Mouse (Mus musculus) heart, postnatal 36 days (tissue): ENCODE results near the gene Mcrs1. TPM values are rescaled to one million over a fixed set of nuclear protein-coding genes. Genes with fewer than 3 reads are reported as not detected.
"Not testable (repeated sequence)": the region's sequence is repeated elsewhere in the genome, so short reads cannot be mapped to it uniquely, and the experiment has no call there.

Experiments
- DNase-seq, 2 experiments: peaks; one replicate each; pipeline ENCODE4 v3.0.0; 2021 to 2022
- intact Hi-C: fragments of 180-260 bp; cut with DNase I; formaldehyde crosslinking; loops from one replicate; pipeline ENCODE4 v1.15.1; 2025
- total RNA-seq, 2 experiments: library from RNA; stranded (reverse); gene quantifications; 2 replicates each; pipeline ENCODE4 v1.2.3; 2021

Mcrs1 gene
- total RNA-seq, 2 experiments from 2014 or later, result 46.6 to 49.5 TPM

GRCm38 (mm10) chr15:99252381-99253174 is 817 bp upstream of the Mcrs1 start:
- DNase-seq, result no peak
- intact Hi-C loops, result no loop called here

- DNase-seq, result peak in 1 of 2 experiments; percentile 39
- intact Hi-C loops, result not testable (repeated sequence)
Observed at GRCm38 (mm10) chr15:99251111-99251510, 650 bp downstream of the Mcrs1 start.

DNA sequence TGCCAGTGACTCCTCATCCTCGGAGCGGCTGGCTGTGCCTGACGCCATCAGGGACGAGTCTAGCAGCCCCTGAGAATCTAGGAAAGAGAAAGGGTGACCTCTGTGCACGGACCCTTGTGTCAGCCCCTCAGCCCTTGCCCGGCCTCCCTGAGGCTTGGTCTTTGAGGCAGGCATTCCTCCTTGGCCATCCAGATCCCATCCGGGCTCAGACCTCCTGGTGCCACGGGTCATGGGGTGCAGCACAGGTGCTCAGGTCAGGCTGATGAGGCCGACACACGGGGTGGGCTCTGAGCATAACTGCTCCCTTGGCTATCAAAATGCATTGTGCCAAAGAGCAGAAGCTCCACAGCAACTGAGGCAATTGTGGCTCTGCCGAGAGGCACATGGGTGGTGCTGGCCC is 1.8 kb downstream of the Mcrs1 start:
- no peak for DNase-seq
- intact Hi-C loops, result no loop called here

GRCm38 (mm10) chr15:99248972-99249371 is 2.8 kb downstream of the Mcrs1 start:
- peak in 1 of 2 experiments; percentile 52 for DNase-seq
- intact Hi-C loops, result no loop called here

DNA sequence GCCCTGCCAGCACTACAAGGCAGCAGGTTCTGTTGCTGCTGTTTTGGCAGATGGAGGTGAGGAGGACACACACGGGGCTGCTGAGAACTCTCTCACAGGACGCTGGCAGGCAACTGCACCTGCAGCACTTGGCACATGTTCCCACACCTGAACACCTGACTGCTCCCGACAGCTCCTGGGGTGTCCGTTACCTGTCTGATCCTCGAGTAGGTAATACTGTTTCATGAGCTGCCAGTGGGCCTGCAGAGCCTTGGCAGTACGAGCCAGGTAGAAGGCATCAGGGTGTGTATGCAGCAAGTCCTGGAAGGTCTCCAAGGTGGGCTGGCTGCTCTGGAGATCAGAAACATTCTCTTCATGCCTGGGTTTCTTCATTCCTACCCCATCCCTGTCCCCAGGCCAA is 5.0 kb downstream of the Mcrs1 start:
- intact Hi-C loops, DNase-seq: not testable (repeated sequence)

GRCm38 (mm10) chr15:99242045-99242444 is 9.7 kb downstream of the Mcrs1 start:
- no peak for DNase-seq
- intact Hi-C loops, result no loop called here

- no peak for DNase-seq
- intact Hi-C loops, result loop anchor here (2.0 kb wide), 1 partner anchor 24 kb away; no protein-coding TSS in a partner anchor
Observed at GRCm38 (mm10) chr15:99241249-99241648, 10.5 kb downstream of the Mcrs1 start.

DNA sequence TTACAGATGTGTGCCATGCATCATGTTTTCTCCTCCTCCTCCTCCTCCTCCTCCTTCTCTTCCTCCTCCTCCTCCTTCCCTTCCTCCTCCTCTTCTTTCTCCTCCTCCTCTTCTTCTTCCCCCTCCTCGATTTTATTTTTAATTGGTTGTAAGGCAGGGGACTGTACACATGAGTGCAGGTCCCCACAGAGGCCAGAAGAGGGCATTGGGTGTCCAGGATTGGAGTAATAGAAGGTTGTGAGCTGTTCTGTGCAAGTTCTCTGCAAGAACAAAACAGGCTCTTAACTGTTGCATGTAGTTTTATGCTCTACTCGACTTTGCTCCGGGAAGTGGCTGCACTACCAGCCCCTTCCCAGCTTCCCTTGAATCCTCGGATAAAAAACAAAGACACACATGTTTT is 11.6 kb downstream of the Mcrs1 start:
- intact Hi-C loops, result loop anchor here (2.0 kb wide), 1 partner anchor 25 kb away; no protein-coding TSS in a partner anchor
- DNase-seq, result no peak

GRCm38 (mm10) chr15:99238006-99238405 is 13.8 kb downstream of the Mcrs1 start:
- no peak for DNase-seq
- intact Hi-C loops, result no loop called here

- intact Hi-C loops, result no loop called here
- DNase-seq, result no peak
Observed at GRCm38 (mm10) chr15:99234326-99235010, 17.3 kb downstream of the Mcrs1 start.

DNA sequence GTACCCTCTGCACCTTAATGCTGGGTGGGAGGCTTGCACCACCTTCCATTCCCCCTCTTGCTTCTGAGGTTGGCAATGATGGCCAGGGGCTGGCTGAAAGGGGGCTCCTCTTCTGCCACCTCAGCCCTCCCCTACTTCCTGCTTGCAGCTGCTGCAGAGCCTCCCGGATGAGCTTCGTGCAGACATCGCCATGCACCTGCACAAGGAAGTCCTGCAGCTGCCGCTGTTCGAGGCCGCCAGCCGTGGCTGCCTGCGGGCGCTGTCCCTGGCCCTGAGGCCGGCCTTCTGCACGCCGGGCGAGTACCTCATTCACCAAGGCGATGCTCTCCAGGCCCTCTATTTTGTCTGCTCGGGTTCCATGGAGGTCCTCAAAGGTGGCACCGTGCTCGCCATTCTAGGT is 18.0 kb downstream of the Mcrs1 start:
- intact Hi-C loops, result no loop called here
- no peak for DNase-seq

DNA sequence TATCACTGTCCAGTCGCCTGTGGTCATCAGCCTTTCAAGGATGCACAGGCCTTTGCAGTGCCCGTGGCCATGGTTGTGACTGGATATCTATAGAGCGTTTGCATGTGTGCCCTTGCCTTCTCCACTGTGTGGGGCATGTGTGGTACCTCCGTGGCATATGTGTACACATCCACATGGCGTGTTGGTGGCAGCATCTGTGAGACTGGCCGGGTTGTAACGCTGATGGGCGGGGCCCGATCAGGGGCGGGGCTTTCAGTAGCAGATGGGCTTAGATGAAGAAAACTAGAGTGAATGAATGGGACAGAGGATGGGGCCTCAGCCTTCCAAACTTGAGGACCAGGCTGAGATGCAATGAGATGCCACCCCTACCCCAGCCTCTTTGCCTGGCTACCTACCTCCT is 19.8 kb downstream of the Mcrs1 start:
- intact Hi-C loops, result no loop called here
- no peak for DNase-seq

GRCm38 (mm10) chr15:99226090-99226489 is 25.7 kb downstream of the Mcrs1 start:
- no peak for DNase-seq
- intact Hi-C loops, result no loop called here

DNA sequence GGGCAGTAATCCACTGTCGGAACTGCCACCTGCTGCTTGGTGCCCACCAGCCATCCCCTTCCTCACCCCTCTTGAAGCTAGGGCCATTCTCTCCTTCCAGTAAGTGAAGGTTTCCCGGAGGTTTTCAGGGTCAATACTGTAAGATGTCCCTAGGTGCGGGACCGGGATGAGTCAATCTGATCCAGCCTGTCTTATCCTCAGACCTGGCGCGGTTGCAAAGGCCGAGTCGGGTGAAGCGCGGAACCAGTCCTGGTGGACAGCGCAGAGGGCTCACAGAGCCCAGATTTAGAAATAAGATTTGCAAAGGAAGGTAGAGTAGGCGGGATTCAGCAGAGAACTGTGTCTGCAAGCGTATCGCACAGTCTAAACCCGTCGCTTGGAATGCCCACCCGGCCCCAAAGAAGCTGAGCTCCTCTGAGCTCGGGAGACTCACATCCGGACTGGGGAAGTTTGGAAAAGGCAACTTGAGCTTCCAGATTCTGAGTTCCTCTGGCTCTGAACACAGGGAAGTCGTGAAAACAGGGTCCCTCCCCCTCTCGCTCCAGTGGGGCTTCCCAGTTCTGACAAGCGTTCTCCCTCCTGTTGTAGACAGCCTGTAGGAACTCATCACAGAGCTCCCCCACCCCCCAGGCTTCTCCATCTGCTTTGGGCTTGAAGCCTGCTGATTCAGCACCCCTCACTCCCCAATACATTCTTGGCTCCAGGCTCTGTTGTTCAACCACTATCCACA is 26.5 kb downstream of the Mcrs1 start:
- intact Hi-C loops, result no loop called here
- peak in 1 of 2 experiments; percentile 14 for DNase-seq

DNA sequence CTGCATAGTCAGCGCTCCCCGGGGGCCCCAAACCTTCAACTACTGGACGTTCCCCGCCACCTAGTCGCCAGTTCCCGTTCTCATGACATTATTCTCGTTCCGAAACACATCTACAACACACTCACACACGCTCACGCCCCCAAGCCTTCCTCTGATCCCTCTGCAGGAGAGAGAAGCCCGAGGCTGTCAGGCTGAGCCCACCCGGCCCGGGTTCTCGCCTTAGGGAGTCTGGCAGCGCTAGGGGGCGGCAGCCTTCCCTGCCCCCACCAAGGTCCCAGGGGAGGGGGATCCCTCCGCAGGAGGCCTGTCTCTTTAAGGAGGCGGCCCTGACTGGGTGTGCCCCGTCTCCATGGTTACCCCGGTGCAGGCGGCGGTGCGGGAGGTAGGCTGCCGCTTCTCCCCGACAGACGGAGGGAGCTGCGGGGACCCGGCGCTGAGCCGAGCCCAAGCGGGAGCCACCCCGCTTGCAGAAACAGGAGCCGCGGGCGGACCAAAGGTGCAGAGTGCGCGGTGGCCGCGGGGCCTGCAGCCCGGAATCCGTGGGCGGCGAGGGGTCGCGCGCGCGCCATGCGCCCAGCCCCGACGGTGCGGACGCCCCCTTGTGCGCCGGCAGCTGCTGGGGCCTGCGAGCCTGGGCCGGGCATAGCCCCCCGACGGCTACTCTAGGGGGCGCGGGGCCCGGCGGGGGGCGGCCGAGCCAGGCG is 27.4 kb downstream of the Mcrs1 start, which contains the start of gene Kcnh3:
Kcnh3 (plus strand) TSS at position 654 of the 704 bp plus-strand sequence.
- DNase-seq, result peak; percentile 43 to 44
- intact Hi-C loops, result no loop called here

DNA sequence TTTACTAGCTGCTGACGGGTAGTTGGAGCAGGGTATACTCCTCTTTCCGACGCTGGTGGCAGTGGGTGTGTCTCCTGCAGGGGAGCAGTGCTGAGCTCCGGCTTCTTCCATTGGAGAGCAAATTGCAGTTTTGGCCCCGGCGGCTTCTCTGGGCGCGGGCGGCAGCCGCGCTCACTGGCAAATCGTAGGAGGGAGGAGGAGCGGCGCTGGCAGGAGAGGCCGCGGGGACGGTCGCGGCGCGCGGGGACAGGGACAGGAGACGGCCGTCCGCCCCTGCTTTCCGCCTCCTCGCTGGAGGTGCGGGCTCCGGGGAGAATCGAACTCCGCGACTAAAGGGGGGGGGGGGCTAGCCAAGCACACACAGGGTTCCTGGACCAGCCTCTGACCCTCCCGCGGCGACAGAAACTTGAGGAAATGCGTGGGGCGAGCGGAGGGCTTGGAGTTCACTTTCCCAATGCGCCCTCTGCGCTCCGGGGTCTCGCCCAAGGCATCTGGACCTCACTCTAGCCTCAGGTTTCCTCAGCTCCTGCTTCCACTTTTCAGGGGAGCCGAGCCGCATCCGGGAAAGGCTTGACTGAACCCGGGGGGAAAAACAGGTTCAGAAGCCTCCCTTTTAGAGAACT is 28.1 kb downstream of the Mcrs1 start:
- peak; percentile 35 to 47 for DNase-seq
- intact Hi-C loops, result no loop called here

DNA sequence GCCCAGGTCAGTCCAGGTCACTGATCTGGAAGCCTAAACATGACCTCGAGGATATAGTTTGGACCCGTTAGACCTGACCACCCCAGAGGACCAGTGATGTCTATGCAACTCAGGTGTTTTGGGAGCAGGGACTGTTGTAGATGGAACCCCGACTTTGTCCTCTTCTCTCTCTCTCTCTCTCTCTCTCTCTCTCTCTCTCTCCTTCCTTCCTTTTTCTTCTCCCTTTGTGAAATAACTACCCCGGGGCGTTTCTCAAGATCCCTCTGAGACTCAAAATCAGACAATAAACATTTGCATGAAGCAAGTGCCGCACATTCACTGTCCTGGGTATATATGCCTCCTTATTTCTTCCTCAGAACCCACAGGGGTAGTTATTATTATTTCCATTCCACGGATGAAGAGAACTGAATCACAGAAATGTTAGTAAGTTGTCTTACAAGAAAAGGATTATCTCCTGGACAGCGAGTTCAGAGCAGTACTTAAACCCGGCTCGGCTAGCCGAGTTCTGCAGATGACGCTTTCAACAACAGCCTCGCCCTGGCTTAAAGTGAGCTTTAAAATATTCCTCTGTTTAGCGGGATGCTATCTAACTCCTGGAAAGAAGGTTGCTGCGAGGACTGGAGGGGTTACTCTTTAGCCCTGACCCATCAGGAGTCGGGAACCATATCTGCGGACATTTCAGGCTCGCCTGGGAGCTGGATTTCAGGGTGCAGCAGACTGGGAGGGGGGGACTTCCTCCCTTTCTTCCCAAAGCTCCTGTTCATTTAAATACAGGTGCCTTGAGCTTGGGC is 28.8 kb downstream of the Mcrs1 start:
- DNase-seq, result no peak
- intact Hi-C loops, result no loop called here

DNA sequence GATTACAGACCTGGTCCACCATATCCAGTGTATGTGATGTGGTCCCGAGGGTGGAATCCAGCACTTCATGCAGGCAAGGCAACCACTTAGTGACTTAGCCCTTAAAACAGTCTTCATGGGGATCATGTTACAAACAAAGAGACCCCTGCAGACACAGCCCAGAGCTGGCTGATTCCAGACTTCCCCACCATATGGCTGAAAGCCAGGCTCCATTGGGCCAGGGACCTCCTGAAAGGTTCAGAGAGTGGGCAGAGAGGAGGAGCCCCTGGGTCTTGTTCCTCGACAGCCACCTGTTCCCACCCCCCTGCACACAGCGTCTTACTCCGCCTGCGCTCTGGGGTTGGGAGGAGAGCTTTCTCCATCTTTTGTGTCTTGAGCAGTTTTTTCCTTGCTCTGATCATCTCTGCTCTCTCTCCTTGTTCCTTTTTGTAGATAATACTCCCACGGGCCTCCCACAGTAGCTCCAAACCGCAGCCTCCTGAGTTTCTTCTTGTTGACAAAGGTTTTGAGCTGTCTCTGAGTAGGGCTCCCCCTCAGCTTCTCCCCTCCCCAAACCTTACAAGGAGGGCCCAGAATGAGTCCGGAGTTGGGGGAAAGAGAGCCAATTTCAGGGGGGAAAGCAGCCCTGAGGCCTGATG is 30.3 kb downstream of the Mcrs1 start:
- no peak for DNase-seq
- intact Hi-C loops, result no loop called here

- intact Hi-C loops, result no loop called here
- DNase-seq, result no peak
Observed at GRCm38 (mm10) chr15:99217630-99218029, 34.1 kb downstream of the Mcrs1 start.
